Mouse (Mus musculus): ENCODE results near the gene Rad9b.

- TF ChIP-seq CTCF (IDR thresholded peaks at IDR 0.05; ENCODE audit: low read depth) = no peak
- TF ChIP-seq EP300 (IDR thresholded peaks at IDR 0.05; ENCODE audit: low read depth) = no peak
Measured at GRCm38 (mm10) chr5:122327283-122327682, 26.8 kb downstream of the Rad9b start.
